Mouse (Mus musculus) adrenal gland, postnatal 25 days (tissue): ENCODE measurements around the gene Ezr. TPM values are rescaled to one million over a fixed set of nuclear protein-coding genes. Genes with fewer than 3 reads are reported as not detected.

Experiments
- DNase-seq: peaks from one replicate; pipeline ENCODE4 v3.0.0; 2021; ENCODE audit warnings: mixed read lengths
- total RNA-seq: library from RNA; stranded (reverse); gene quantifications from 2 replicates; pipeline ENCODE4 v1.2.3, GENCODE M21; 2021

The Ezr gene
- total RNA-seq, 1 experiment from 2014 or later = 17.9 TPM

DNA sequence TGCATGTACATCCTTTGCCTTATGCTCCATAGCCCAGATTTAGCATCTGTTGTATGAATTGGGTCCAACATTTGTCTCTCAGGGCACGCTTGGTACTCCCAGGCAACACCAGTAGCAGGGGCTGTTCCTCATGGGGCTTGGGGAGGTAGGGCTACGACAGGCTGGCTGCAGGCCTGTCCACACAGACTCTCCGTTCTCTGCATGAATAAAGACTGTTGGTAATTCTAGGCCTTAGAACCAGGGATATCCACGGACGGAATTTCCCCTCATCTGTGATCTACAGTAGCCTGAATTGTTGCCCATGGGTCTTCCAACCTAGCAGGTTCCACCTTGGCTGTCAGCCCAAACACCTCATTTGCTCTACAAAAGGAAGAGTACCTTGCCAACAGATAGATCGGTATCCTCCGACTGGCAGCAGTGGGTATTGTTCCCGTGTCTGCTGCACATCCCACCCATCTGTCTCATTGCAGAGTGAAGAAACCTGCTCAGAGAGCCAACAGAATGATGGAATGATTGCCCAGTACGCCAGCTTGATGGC lies 7.1 kb upstream of the Ezr start:
- DNase-seq = no peak

DNA sequence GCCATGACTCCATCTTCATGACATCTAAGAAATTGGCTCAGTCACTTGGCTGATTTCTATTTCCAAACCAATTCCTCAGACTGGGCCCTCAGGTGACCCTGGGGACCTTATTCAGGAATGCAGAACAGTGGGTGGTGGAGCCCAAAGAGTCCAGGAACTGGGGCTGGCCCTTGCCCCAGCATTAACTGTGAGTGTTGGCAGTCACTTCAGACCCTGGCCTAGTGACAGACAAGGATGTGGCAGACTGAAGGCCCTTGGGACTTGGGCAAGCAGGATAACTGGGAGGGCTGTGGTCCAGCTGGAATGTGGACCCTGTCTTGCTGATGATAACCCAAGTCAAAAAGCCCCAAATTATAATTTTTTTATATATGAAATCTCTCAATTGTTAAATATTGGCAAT lies 6.5 kb upstream of the Ezr start:
- no peak for DNase-seq

GRCm38 (mm10) chr17:6787241-6787640 lies 4.7 kb upstream of the Ezr start:
- no peak for DNase-seq

DNA sequence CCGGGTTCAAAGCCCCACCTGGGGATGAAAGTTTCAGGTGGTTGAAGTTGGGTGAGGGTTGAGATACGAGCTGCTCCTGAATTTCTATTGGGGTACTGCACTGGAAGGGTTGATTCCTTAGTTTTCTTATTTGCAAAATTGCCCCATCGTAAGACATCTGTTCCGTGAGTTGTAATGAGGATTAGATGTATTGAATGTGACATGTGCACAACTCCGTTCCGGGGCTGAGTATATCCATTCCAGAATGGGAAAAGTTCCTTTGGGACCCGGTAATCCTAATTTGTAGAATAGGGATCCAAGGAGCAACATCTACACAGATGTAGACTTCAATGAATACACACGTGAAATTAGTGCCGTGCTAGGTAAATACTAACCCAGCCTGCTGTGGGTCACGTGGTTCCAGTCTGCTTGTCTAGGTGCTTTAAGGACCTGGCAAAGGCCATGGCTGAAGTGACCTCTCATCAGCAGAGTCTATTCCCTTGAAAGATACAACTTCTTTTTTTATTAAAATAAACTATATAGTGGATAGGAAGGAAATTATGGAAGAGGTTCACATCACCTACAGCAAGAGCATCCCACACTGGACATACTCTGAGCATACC lies 1.3 kb upstream of the Ezr start:
- DNase-seq = no peak

DNA sequence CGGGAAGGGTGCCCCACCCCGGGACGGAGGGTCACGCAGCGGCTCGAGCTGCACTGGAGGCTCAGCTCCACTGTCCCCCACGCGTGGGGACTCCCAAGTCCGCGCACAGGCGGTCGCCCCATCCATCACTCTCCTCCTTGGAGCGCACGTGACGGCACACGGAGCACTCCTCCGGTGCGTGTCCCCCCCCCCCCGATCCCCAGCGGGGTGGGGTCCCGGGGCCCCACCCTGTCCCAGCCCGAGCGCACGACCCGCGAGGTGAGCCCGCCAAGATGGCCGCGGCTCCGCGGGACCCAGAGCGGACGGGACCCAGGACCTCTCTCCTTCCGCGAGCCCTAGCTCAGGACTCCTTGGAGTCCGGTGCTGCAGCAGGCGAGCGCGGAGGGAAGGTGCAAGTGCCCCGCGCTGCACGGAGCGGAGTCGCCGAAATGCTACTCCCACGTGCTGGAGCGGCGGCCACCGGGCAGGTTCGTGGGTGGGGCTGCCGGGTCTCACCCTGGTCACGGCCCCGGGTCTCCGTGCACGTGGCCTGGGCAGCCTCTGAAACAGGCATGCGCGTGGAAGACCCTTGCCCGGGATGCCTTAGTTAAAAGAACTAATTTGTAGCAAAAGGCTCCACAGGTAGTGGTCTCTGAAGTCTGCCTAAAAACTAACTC lies 550 bp upstream of the Ezr start:
- DNase-seq = peak; percentile 60

DNA sequence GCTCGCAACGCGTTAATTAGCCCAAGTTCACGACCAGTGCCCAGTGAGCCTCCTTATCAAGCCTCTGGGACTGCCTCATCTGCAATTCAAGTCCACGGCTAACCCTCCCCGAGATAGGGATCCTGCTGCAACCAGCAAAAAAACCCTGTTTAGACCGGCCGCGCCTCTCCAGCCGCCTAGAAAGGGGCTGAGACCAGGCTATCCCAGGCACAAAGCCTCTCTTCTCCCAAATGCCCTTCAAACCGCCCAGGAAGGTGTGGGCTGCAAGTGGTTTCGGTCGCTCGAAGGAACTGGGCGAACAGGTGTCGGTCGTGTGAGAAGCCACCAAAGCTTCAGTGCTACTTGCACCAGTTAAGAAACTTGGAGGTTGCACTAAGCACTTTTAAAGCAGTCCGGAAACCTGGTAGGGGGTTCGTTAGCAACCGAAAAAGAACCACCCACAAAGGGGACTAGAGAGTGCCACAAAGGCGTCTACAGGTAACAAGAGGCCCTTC lies 504 bp downstream of the Ezr start:
- DNase-seq = no peak

- DNase-seq = no peak
Measured at GRCm38 (mm10) chr17:6781273-6781672, 1.3 kb downstream of the Ezr start.

GRCm38 (mm10) chr17:6780521-6781115 lies 2.0 kb downstream of the Ezr start:
- no peak for DNase-seq

GRCm38 (mm10) chr17:6779632-6780031 lies 3.0 kb downstream of the Ezr start:
- no peak for DNase-seq

DNA sequence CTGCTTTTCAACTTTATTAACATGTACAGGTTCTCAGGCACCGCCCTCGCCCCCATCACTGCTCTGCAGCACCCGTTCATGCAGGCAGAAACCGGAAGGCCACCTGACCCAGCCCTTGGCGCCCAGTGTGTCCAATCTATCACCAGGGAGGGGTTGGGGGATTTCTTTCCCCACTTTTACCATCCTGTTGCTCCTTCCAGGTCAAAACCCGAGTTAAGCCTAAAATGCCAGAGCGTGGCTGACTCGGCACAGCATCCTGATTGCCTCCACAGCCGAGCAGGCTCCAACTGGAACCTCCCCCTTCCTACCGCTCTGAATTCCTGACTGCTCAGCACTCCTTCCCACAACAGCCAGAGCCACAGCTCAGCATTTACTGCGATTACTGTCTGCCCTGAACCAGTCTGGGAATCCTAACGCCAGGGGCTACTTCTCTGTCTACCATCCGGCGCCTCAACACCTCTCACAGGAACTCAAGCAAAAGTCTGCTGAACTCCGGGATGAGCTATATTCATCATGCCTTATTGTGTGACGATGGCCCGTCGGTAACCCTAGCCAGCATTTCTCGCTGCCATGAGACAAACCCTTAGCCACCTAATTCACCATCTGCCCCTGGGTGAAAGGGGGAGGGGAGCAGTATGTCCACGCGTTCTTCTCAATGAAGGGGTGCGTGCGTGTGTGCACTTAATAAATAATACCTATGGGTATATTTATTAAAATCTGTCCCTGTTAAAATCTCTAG lies 3.6 kb downstream of the Ezr start:
- DNase-seq = peak; percentile 45

DNA sequence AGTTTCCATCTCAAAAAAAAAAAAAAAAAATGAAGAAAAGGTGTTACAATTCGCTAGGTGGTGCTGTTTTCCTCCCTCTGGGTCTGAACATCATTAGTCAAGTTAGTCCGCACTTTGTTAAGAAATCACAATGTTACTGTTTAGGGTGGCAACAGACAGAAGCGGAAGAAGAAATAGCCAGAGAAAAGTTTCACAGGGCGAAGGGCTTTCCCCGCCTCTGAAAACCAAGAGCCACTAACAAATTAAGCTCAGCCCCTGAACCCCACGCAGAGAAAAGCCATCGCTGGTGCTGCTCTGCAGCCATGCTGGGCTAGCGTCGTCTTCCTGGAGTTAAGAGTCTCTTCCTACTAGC lies 4.3 kb downstream of the Ezr start:
- DNase-seq = no peak

GRCm38 (mm10) chr17:6777629-6778331 lies 4.8 kb downstream of the Ezr start:
- no peak for DNase-seq

GRCm38 (mm10) chr17:6777061-6777460 lies 5.5 kb downstream of the Ezr start:
- DNase-seq = no peak

DNA sequence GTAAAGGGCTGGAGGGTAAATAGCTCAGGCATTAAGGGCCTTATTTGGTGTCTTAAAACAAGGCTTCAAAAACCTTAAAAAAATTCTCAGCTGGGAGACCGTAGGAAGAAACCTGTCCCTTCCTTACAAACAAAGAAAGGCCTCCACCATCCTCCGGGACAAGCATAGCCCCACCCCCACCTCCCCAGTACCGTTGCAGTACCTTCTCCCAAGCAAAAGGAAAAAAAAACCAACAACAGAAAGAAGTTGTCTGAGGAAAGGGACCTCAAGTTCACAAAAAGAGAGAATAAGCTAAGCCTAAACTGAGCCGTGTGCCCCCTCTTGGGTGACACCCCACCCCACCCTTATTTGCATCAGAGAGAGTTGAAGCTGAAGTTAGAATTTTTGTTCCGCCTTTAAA lies 6.0 kb downstream of the Ezr start:
- no peak for DNase-seq

- DNase-seq = no peak
Measured at GRCm38 (mm10) chr17:6776123-6776522, 6.5 kb downstream of the Ezr start.

DNA sequence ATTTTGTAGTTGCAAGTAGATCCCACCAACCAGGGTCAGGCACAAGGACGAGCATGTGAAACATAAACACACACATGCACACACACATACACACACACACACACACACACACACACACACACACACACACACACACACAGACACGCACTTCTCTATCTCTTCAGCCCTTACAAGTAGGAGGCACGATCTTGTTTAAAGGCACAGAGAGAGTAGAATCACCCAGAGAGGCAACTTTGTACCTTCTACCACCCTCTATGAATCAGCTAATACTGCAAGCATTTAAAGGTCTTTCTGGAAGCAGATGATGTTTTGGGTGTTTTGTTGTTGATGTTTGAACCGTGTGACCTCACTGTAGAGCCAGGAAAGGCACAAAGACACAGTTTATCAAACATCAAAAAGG lies 6.9 kb downstream of the Ezr start:
- no peak for DNase-seq

DNA sequence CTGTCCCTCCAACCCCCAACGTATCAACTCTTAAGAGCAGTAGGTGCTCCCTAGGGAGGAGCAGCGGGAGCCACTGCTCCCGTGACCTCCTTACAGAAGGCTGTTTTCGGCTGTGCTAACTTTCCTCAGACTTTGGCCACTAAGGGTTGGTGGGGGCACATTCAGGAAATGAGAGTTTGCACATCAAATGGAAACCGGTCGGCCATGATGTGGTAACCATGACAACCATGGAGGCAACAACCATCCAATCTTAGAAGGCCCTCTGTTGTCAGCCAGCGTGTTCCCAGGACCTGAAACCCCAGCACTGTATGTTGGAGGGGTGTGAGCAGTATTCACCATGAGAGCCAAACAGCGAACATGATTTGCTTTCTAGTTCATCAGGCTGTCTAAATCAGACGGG lies 7.4 kb downstream of the Ezr start:
- no peak for DNase-seq

DNA sequence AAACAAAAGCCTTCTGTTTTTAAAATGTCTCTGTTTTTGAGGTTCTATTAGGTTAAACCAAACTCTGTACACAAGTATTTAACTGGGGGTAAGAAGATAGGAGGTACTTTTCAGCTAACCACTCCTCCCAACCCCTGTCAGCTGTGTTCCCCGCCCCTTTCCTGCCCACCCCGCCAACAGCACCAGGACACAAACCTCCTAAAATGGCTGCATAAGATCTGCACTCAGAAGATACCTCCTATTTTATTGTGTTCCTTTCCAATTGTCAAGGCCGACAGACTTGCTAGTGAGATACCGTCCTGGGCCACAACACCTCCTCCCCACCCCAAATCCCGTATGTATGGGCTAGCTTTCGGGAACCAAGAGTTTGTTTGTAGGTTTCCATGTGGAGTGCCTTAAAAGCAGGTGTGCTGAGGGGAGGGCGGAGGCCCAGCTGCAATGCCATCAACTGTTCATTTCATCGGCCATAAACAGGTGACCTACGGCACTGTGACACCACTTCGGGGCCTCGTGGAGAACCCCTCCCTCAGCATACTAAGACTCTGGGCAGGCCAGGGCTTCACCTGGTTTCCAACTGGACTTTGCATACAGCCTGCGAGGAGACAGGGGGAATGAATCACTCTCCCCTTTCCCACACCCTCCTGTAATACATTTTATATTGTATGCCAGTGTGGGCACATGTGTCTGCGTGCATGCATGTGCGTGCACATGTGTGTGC lies 9.2 kb downstream of the Ezr start:
- DNase-seq = no peak

- no peak for DNase-seq
Measured at GRCm38 (mm10) chr17:6772490-6772773, 10.2 kb downstream of the Ezr start.

- DNase-seq = no peak
Measured at GRCm38 (mm10) chr17:6771661-6772489, 10.7 kb downstream of the Ezr start.

DNA sequence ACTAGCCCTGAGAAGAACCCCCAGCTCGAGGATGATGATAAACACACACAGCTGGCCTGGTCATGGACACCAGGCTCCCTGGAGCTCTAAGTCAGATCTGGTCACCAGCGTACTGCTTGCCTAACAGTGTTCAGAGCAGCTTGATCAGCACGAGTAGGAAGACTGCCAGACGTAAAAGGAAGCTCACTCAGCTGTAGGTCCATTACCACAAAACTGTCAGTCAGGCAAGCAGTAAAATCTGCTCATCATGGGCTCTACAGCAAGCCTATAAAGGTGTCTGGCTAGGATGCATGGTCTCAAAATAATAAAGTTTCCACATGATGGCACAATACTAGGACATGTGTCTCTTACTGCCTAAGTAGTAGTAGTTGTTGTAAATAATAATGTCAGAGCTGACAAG lies 13.0 kb downstream of the Ezr start:
- no peak for DNase-seq
